Mouse (Mus musculus): ENCODE measurements around the gene Ctnna2. TPM values are rescaled to one million over a fixed set of nuclear protein-coding genes. Genes with fewer than 3 reads are reported as not detected.
A peak's percentile ranks its signal among the peaks of the same experiment; 100 is the strongest.

Ctnna2 gene
- polyA plus RNA-seq, 1 experiment from 2014 or later: 1.6 TPM

GRCm38 (mm10) chr6:77604642-77605392 is 374.7 kb downstream of the Ctnna2 start:
- Histone ChIP-seq H3K4me2 (ENCODE audit: low read depth, severe bottlenecking) (no peak overlapping the region), H3K36me3 (ENCODE audit: control insufficient read depth, insufficient read depth, low read length) (no peaks in the 10 kb centered on the region), H3K4me1 (ENCODE audit: control insufficient read depth, insufficient read depth, low read length) (no peaks in the 10 kb centered on the region), H3K27ac (replicated peaks; ENCODE audit: low read depth, low read length) (no peak overlapping the region), H3K27me3 (ENCODE audit: control insufficient read depth, insufficient read depth, low read length) (no peaks in the 10 kb centered on the region), H3K9me3 (ENCODE audit: control insufficient read depth, low read length) (no peaks in the 10 kb centered on the region), H3K9ac (ENCODE audit: low read length) (no peak overlapping the region), H3K4me3 (ENCODE audit: low read depth, low read length) (no peak overlapping the region)
- WGBS: 86% methylated on average over 14 of the region's 14 CpGs
- ATAC-seq (ENCODE audit: insufficient number of reproducible peaks, low FRiP score, low TSS enrichment, low read depth) (no peak), DNase-seq (ENCODE audit: low spot score) (no peak)

GRCm38 (mm10) chr6:77603914-77604313 is 375.6 kb downstream of the Ctnna2 start:
- Histone ChIP-seq H3K4me1 (ENCODE audit: control insufficient read depth, insufficient read depth, low read length) (no peaks in the 10 kb centered on the region), H3K9me3 (ENCODE audit: control insufficient read depth, low read length) (no peaks in the 10 kb centered on the region), H3K27me3 (ENCODE audit: control insufficient read depth, insufficient read depth, low read length) (no peaks in the 10 kb centered on the region), H3K4me3 (ENCODE audit: low read depth, low read length) (no peak overlapping the region), H3K9ac (ENCODE audit: low read length) (no peak overlapping the region), H3K36me3 (ENCODE audit: control insufficient read depth, insufficient read depth, low read length) (no peaks in the 10 kb centered on the region), H3K27ac (replicated peaks; ENCODE audit: low read depth, low read length) (no peak overlapping the region), H3K4me2 (ENCODE audit: low read depth, severe bottlenecking) (no peak overlapping the region)
- WGBS: 26% methylated on average over 1 of the region's 1 CpGs
- DNase-seq (ENCODE audit: low spot score) (no peak), ATAC-seq (ENCODE audit: insufficient number of reproducible peaks, low FRiP score, low TSS enrichment, low read depth) (no peak)

- ATAC-seq (ENCODE audit: insufficient number of reproducible peaks, low FRiP score, low TSS enrichment, low read depth) (no peak), DNase-seq (ENCODE audit: low spot score) (no peak)
- H3K4me1 ChIP-seq (ENCODE audit: control insufficient read depth, insufficient read depth, low read length): no peaks in the 10 kb centered on the region
- no peak overlapping the region for H3K9ac ChIP-seq (ENCODE audit: low read length)
- H3K27ac ChIP-seq (replicated peaks; ENCODE audit: low read depth, low read length): no peak overlapping the region
- H3K9me3 ChIP-seq (ENCODE audit: control insufficient read depth, low read length): no peaks in the 10 kb centered on the region
- WGBS: 48% methylated on average over 2 of the region's 2 CpGs
- no peaks in the 10 kb centered on the region for H3K36me3 ChIP-seq (ENCODE audit: control insufficient read depth, insufficient read depth, low read length)
- no peaks in the 10 kb centered on the region for H3K27me3 ChIP-seq (ENCODE audit: control insufficient read depth, insufficient read depth, low read length)
- H3K4me3 ChIP-seq (ENCODE audit: low read depth, low read length): no peak overlapping the region
- H3K4me2 ChIP-seq (ENCODE audit: low read depth, severe bottlenecking): no peak overlapping the region
These were observed 380.3 kb downstream of the Ctnna2 start for GRCm38 (mm10) chr6:77599244-77599643.

GRCm38 (mm10) chr6:77582568-77582967 is 396.9 kb downstream of the Ctnna2 start:
- H3K4me1 ChIP-seq (ENCODE audit: control insufficient read depth, insufficient read depth, low read length): no peaks in the 10 kb centered on the region
- DNase-seq (ENCODE audit: low spot score) (peak; percentile 35), ATAC-seq (ENCODE audit: insufficient number of reproducible peaks, low FRiP score, low TSS enrichment, low read depth) (no peak)
- no peak overlapping the region for H3K9ac ChIP-seq (ENCODE audit: low read length)
- no peaks in the 10 kb centered on the region for H3K36me3 ChIP-seq (ENCODE audit: control insufficient read depth, insufficient read depth, low read length)
- no peak overlapping the region for H3K4me3 ChIP-seq (ENCODE audit: low read depth, low read length)
- H3K9me3 ChIP-seq (ENCODE audit: control insufficient read depth, low read length): no peaks in the 10 kb centered on the region
- H3K27me3 ChIP-seq (ENCODE audit: control insufficient read depth, insufficient read depth, low read length): no peaks in the 10 kb centered on the region
- H3K4me2 ChIP-seq (ENCODE audit: low read depth, severe bottlenecking): no peak overlapping the region
- WGBS: 41% methylated on average over 4 of the region's 4 CpGs
- no peak overlapping the region for H3K27ac ChIP-seq (replicated peaks; ENCODE audit: low read depth, low read length)

GRCm38 (mm10) chr6:77580926-77581325 is 398.6 kb downstream of the Ctnna2 start:
- no peak for ATAC-seq (ENCODE audit: insufficient number of reproducible peaks, low FRiP score, low TSS enrichment, low read depth)
- H3K9me3 ChIP-seq (ENCODE audit: control insufficient read depth, low read length): no peaks in the 10 kb centered on the region
- DNase-seq (ENCODE audit: low spot score): no peak
- no peak overlapping the region for H3K9ac ChIP-seq (ENCODE audit: low read length)
- H3K27ac ChIP-seq (replicated peaks; ENCODE audit: low read depth, low read length): no peak overlapping the region
- no peak overlapping the region for H3K4me3 ChIP-seq (ENCODE audit: low read depth, low read length)
- no peaks in the 10 kb centered on the region for H3K36me3 ChIP-seq (ENCODE audit: control insufficient read depth, insufficient read depth, low read length)
- no peaks in the 10 kb centered on the region for H3K4me1 ChIP-seq (ENCODE audit: control insufficient read depth, insufficient read depth, low read length)
- no peaks in the 10 kb centered on the region for H3K27me3 ChIP-seq (ENCODE audit: control insufficient read depth, insufficient read depth, low read length)
- no peak overlapping the region for H3K4me2 ChIP-seq (ENCODE audit: low read depth, severe bottlenecking)

GRCm38 (mm10) chr6:77578612-77579011 is 400.9 kb downstream of the Ctnna2 start:
- Histone ChIP-seq H3K4me3 (ENCODE audit: low read depth, low read length) (no peak overlapping the region), H3K36me3 (ENCODE audit: control insufficient read depth, insufficient read depth, low read length) (no peaks in the 10 kb centered on the region), H3K9ac (ENCODE audit: low read length) (no peak overlapping the region), H3K4me1 (ENCODE audit: control insufficient read depth, insufficient read depth, low read length) (no peaks in the 10 kb centered on the region), H3K4me2 (ENCODE audit: low read depth, severe bottlenecking) (no peak overlapping the region), H3K27ac (replicated peaks; ENCODE audit: low read depth, low read length) (no peak overlapping the region), H3K9me3 (ENCODE audit: control insufficient read depth, low read length) (no peaks in the 10 kb centered on the region), H3K27me3 (ENCODE audit: control insufficient read depth, insufficient read depth, low read length) (no peaks in the 10 kb centered on the region)
- ATAC-seq (ENCODE audit: insufficient number of reproducible peaks, low FRiP score, low TSS enrichment, low read depth): no peak
- DNase-seq (ENCODE audit: low spot score): no peak
- WGBS: 67% methylated on average over 1 of the region's 1 CpGs

GRCm38 (mm10) chr6:77577585-77577984 is 401.9 kb downstream of the Ctnna2 start:
- ATAC-seq (ENCODE audit: insufficient number of reproducible peaks, low FRiP score, low TSS enrichment, low read depth): no peak
- 45% methylated on average over 3 of the region's 3 CpGs for WGBS

GRCm38 (mm10) chr6:77572614-77573013 is 406.9 kb downstream of the Ctnna2 start:
- Histone ChIP-seq H3K9ac (ENCODE audit: low read length) (no peak overlapping the region), H3K4me1 (ENCODE audit: control insufficient read depth, insufficient read depth, low read length) (no peaks in the 10 kb centered on the region), H3K27ac (replicated peaks; ENCODE audit: low read depth, low read length) (no peak overlapping the region), H3K4me2 (ENCODE audit: low read depth, severe bottlenecking) (no peak overlapping the region), H3K9me3 (ENCODE audit: control insufficient read depth, low read length) (no peaks in the 10 kb centered on the region), H3K27me3 (ENCODE audit: control insufficient read depth, insufficient read depth, low read length) (no peaks in the 10 kb centered on the region), H3K36me3 (ENCODE audit: control insufficient read depth, insufficient read depth, low read length) (no peaks in the 10 kb centered on the region), H3K4me3 (ENCODE audit: low read depth, low read length) (no peak overlapping the region)
- 52% methylated on average over 3 of the region's 3 CpGs for WGBS
- ATAC-seq (ENCODE audit: insufficient number of reproducible peaks, low FRiP score, low TSS enrichment, low read depth) (no peak), DNase-seq (ENCODE audit: low spot score) (peak; percentile 21)

More at GRCm38 (mm10) chr6:77577585-77577984, 401.9 kb downstream of the Ctnna2 start:
- H3K9me3 ChIP-seq (ENCODE audit: control insufficient read depth, low read length): no peaks in the 10 kb centered on the region
- no peak overlapping the region for H3K4me3 ChIP-seq (ENCODE audit: low read depth, low read length)
- H3K27me3 ChIP-seq (ENCODE audit: control insufficient read depth, insufficient read depth, low read length): no peaks in the 10 kb centered on the region
- DNase-seq (ENCODE audit: low spot score): no peak
- H3K36me3 ChIP-seq (ENCODE audit: control insufficient read depth, insufficient read depth, low read length): no peaks in the 10 kb centered on the region
- H3K4me2 ChIP-seq (ENCODE audit: low read depth, severe bottlenecking): no peak overlapping the region
- H3K4me1 ChIP-seq (ENCODE audit: control insufficient read depth, insufficient read depth, low read length): no peaks in the 10 kb centered on the region
- no peak overlapping the region for H3K27ac ChIP-seq (replicated peaks; ENCODE audit: low read depth, low read length)
- H3K9ac ChIP-seq (ENCODE audit: low read length): no peak overlapping the region

- H3K4me3 ChIP-seq (ENCODE audit: low read depth, low read length): no peak overlapping the region
- H3K27ac ChIP-seq (replicated peaks; ENCODE audit: low read depth, low read length): no peak overlapping the region
- no peak overlapping the region for H3K4me2 ChIP-seq (ENCODE audit: low read depth, severe bottlenecking)
- WGBS: 93% methylated on average over 3 of the region's 3 CpGs
- H3K27me3 ChIP-seq (ENCODE audit: control insufficient read depth, insufficient read depth, low read length): no peaks in the 10 kb centered on the region
- DNase-seq (ENCODE audit: low spot score): no peak
- H3K4me1 ChIP-seq (ENCODE audit: control insufficient read depth, insufficient read depth, low read length): no peaks in the 10 kb centered on the region
- no peaks in the 10 kb centered on the region for H3K36me3 ChIP-seq (ENCODE audit: control insufficient read depth, insufficient read depth, low read length)
- no peaks in the 10 kb centered on the region for H3K9me3 ChIP-seq (ENCODE audit: control insufficient read depth, low read length)
- no peak for ATAC-seq (ENCODE audit: insufficient number of reproducible peaks, low FRiP score, low TSS enrichment, low read depth)
- H3K9ac ChIP-seq (ENCODE audit: low read length): no peak overlapping the region
These were observed 409.6 kb downstream of the Ctnna2 start for GRCm38 (mm10) chr6:77569851-77570250.

Data from limb, embryonic 11.5 days (tissue).